Mouse (Mus musculus) MEL-GATA-1-ER (cell line): ENCODE data around the gene Amer2.
A peak's percentile ranks its signal among the peaks of the same experiment; 100 is the strongest.
"Not testable (repeated sequence)": the region's sequence is repeated elsewhere in the genome, so short reads cannot be mapped to it uniquely, and the experiment has no call there.

Source experiments
- DNase-seq: peaks from one replicate; pipeline ENCODE4 v3.0.0-alpha.2; 2012; ENCODE audit warnings: low read depth; ENCODE audit errors: extremely low read depth

The Amer2 gene

DNA sequence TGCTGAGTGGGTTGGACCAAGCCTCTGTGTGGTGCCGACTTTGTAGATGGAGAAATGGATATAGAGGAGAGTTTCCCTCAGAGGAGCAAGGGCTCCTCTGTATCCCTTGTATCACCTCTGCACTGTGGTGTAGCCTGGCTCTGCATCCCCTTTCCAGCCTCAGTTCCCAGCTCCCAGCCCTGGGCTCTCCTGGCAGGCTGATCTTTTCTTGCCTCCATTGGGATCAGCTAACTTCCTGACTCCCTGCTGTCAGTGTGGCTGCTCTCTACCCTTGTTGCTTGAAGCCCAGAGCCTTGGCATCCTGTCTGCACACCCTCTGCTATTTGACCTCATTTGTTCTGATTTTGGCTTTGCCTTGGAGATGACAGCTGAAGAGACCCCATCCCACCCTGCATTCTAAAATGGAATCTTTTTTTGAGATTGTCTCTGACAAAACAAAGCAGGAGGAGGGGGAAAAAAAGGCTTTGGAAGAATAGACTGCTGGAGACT is at the start of gene Amer2:
Gene Amer2, plus strand, starts transcription at position 439 of the 489 bp plus-strand sequence.
- DNase-seq, result no peak

GRCm38 (mm10) chr14:60340001-60340400 is 33.1 kb upstream of the Amer2 start:
- DNase-seq, result not testable (repeated sequence)

GRCm38 (mm10) chr14:60340570-60340969 is 32.5 kb upstream of the Amer2 start:
- no peak for DNase-seq

DNA sequence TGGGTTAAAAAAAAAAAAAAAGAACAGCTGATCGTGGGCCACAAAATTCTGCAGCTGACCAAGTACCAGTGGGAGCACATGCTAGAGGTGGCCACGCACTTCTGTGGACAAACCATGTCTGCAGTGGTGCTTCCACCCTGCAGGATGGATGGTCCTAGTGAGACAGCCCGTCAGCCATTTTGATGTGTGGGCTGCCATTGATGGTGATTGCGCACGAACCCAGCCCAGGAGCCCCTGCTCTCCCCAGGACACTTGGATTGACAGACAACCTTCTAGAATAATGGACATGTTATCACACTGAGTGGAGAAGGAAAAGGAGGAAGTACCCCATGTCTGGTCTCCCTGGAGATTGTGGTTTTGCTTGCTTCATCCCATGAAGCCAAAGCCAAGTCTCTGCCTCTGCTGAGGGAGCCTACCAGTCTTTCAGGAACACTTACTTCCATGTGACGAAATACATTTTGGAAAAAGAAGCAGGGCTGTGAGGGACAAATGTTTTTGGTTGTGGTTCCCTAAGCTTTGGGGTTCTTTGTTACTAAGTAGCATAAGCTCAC is 27.7 kb upstream of the Amer2 start:
- peak; percentile 7 for DNase-seq

- no peak for DNase-seq
These were observed 14.7 kb upstream of the Amer2 start for GRCm38 (mm10) chr14:60358347-60358746.

DNA sequence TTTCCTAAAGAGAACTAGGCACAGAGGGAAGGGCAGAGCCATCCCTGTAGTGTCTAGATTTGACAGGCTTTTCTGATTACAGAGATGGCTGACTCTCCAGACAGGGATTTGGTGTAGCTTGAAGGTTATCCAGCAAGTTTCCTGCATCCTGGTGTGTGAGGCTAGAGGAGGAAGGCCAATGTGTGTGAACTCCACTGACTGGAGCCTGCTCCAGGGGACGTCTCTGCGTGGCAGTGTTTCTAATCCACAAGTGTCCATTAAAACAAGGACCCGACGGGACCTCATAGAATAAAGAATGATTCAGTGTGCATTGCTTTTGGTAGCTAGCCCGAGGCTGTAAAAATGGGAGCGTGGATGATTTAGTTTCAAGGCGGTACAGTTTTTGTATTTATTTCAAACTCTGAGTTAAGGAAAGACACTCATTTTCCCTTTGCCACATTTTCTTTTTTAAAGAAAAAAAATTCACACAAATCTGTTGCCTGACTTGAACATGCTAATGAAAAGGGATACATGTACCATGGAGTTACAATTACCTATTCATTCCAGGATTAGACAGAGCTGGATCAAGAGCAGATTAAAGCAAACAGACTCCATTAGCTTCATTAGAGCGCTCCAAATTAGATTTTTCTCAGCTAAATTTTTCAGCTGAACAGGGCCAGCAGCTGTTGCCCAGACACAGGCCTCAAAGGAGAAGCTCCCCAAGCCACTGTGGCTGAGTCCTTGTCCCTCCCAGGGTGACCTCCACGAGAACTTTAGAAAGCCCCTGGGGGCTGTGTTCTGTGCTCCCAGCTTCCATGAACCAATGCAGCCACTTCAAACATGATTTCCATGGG is 11.5 kb upstream of the Amer2 start:
- DNase-seq, result no peak

DNA sequence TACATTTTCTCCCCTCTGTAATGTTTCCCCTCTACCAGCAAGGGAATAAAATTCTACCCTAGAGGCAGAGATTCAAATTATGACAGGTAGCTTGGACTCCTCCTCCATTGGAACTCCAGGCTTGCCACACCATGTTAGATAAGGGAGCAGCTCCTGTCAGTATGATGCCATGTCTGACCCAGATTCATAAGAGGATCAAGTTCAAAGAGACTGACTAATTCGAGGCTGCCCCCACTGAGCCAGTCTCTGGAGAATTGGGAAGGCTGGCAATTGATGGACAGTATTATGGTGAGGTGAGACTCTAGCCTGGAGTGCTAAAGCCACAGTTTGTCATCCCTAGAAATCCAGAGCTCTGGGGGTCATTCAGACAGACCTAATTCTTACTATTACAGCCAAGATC is 6.3 kb upstream of the Amer2 start:
- DNase-seq, result no peak

- DNase-seq, result no peak
These were observed 4.0 kb upstream of the Amer2 start for GRCm38 (mm10) chr14:60368769-60369666.

- DNase-seq, result no peak
These were observed 3.3 kb upstream of the Amer2 start for GRCm38 (mm10) chr14:60369667-60370315.

GRCm38 (mm10) chr14:60377107-60377506 is 4.0 kb downstream of the Amer2 start:
- no peak for DNase-seq

GRCm38 (mm10) chr14:60377546-60377945 is 4.5 kb downstream of the Amer2 start:
- no peak for DNase-seq

GRCm38 (mm10) chr14:60378057-60378565 is 5.1 kb downstream of the Amer2 start:
- DNase-seq, result no peak

GRCm38 (mm10) chr14:60378566-60379322 is 5.7 kb downstream of the Amer2 start:
- DNase-seq, result no peak

DNA sequence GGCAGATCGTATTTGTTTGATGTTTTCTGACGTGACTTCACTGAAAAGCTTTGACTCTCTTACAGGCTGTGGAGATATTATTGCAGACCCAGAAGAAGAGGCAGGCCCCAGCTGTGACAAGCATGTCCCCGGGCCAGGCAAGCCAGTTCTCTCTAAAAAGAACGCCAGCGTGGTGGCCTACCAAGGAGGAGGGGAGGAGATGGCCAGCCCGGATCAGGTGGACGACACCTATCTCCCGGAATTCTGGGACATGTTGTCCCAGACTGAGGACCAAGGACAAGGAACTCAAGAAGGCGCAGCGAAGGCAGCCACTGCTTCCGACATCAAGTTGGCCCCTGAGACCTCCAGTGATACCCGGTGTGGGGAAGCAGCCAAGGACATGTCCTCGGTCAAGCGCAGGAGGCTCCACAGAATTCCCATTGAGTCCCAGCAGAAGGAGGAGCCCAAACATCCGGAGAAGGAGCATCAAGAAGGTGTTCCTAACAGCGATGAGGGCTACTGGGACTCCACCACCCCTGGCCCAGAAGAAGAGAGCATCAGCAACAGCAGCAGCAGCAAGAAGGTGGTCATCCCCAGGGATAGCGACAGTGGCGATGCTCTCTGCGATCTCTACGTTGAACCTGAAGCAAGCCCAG is 6.4 kb downstream of the Amer2 start:
- DNase-seq, result no peak

- DNase-seq, result no peak
These were observed 6.9 kb downstream of the Amer2 start for GRCm38 (mm10) chr14:60379958-60380330.

DNA sequence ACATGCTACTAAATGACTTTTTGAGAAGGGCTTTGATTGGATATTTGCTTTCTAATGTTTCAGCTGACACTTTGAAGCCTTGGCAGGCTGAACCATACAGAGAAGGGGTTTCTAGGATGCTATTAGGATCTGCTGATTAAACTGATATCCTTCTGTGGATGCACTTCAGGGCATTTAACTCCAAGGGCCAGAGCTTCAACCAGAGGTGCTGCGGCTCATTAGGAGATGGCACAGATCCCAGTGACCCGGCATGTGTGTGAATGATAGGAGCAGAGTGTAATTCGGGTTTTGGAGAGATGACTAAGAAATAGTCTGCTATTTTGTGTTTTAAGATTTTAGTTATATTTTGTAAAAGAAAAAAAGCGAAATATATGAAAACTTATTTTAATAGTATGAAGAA is 8.6 kb downstream of the Amer2 start:
- DNase-seq, result no peak

- no peak for DNase-seq
These were observed 10.8 kb downstream of the Amer2 start for GRCm38 (mm10) chr14:60383816-60384215.

GRCm38 (mm10) chr14:60384269-60384668 is 11.2 kb downstream of the Amer2 start:
- no peak for DNase-seq

- no peak for DNase-seq
These were observed 12.1 kb downstream of the Amer2 start for GRCm38 (mm10) chr14:60385079-60385643.
